Mouse (Mus musculus): ENCODE measurements around the gene Prrt2. TPM values are rescaled to one million over a fixed set of nuclear protein-coding genes. Genes with fewer than 3 reads are reported as not detected.

The Prrt2 gene
- polyA plus RNA-seq, 1 experiment: 3.5 TPM

GRCm38 (mm10) chr7:127025556-127026160 is 4.6 kb upstream of the Prrt2 start:
- Histone ChIP-seq H3K4me3 (ENCODE audit: low read depth, low read length) (peak overlapping the region; percentile 73), H3K36me3 (ENCODE audit: control insufficient read depth, insufficient read depth, low read length, poor library complexity, severe bottlenecking) (peaks cover 49% of the 10 kb centered on the region), H3K4me1 (ENCODE audit: control insufficient read depth, insufficient read depth, low read length) (no peaks in the 10 kb centered on the region), H3K9me3 (replicated peaks; ENCODE audit: control insufficient read depth, insufficient read depth, low read length, poor library complexity, severe bottlenecking) (no peaks in the 10 kb centered on the region), H3K27me3 (ENCODE audit: control insufficient read depth, insufficient read depth, low read length, poor library complexity, severe bottlenecking) (no peaks in the 10 kb centered on the region), H3K9ac (ENCODE audit: low read depth, poor library complexity, severe bottlenecking) (peak overlapping the region; percentile 92), H3K27ac (ENCODE audit: insufficient read depth, low read length) (peak overlapping the region; percentile 8; the same call in 1 of the 2 replicates)
- TF ChIP-seq EP300 (IDR thresholded peaks at IDR 0.05; ENCODE audit: insufficient read depth, low read depth, low read length) (no peak), CTCF (IDR thresholded peaks at IDR 0.05; ENCODE audit: low read depth, low read length) (no peak), POLR2A (IDR thresholded peaks at IDR 0.05; ENCODE audit: insufficient read depth, low read length) (no peak)

DNA sequence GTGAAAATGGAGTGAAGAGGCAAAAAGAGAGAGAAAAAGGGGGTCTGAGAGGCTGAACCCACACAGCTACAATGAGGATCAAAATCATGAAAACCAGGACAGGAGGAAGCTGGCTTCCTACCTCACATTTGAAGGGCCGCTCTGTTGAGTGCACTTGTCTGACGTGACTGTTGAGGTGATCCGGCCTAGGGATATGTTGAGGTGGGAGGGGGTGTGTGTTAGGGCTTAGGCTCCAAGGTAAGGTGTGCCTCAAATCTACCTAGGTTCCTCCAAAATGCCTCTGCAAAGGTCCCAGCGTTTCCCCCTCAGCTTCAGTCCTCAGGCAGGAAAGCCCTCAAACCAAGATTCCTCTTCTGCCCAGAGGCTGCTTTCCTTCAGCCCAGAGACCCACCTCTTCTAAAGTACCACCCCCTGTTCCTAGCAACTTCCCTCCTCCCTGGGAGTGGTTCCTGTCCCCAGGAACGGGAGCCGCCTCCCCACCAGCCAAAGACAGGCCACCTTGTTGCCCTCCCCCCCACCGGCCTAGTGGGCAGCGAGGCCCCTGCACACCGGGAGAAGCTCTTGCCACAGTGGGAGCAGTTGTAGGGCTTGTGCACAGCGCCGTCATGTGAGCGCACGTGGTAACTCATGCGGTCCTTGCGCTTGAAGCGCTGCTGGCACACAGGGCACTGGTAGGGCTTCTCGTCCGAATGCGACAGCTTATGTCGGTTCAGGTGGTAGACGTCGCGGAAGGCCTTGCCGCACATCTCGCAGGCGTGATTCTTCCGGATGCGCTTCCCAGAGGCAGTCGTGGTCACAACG is 3.9 kb upstream of the Prrt2 start:
- Histone ChIP-seq H3K4me1 (ENCODE audit: control insufficient read depth, insufficient read depth, low read length) (no peaks in the 10 kb centered on the region), H3K4me3 (ENCODE audit: low read depth, low read length) (peak overlapping the region; percentile 73), H3K9ac (ENCODE audit: low read depth, poor library complexity, severe bottlenecking) (peak overlapping the region; percentile 92), H3K27ac (ENCODE audit: insufficient read depth, low read length) (peak overlapping the region; percentile 8), H3K9me3 (replicated peaks; ENCODE audit: control insufficient read depth, insufficient read depth, low read length, poor library complexity, severe bottlenecking) (no peaks in the 10 kb centered on the region), H3K27me3 (ENCODE audit: control insufficient read depth, insufficient read depth, low read length, poor library complexity, severe bottlenecking) (no peaks in the 10 kb centered on the region), H3K36me3 (ENCODE audit: control insufficient read depth, insufficient read depth, low read length, poor library complexity, severe bottlenecking) (peaks cover 42% of the 10 kb centered on the region)
- TF ChIP-seq EP300 (IDR thresholded peaks at IDR 0.05; ENCODE audit: insufficient read depth, low read depth, low read length) (no peak), POLR2A (IDR thresholded peaks at IDR 0.05; ENCODE audit: insufficient read depth, low read length) (peak; percentile 62)

- peak overlapping the region; percentile 92 for H3K9ac ChIP-seq (ENCODE audit: low read depth, poor library complexity, severe bottlenecking)
- no peaks in the 10 kb centered on the region for H3K4me1 ChIP-seq (ENCODE audit: control insufficient read depth, insufficient read depth, low read length)
- H3K27me3 ChIP-seq (ENCODE audit: control insufficient read depth, insufficient read depth, low read length, poor library complexity, severe bottlenecking): no peaks in the 10 kb centered on the region
- peak overlapping the region; percentile 3 for H3K27ac ChIP-seq (ENCODE audit: insufficient read depth, low read length)
- H3K4me3 ChIP-seq (ENCODE audit: low read depth, low read length): peak overlapping the region; percentile 73
- TF ChIP-seq EP300 (IDR thresholded peaks at IDR 0.05; ENCODE audit: insufficient read depth, low read depth, low read length) (no peak), POLR2A (IDR thresholded peaks at IDR 0.05; ENCODE audit: insufficient read depth, low read length) (no peak), CTCF (IDR thresholded peaks at IDR 0.05; ENCODE audit: low read depth, low read length) (no peak)
- no peaks in the 10 kb centered on the region for H3K9me3 ChIP-seq (replicated peaks; ENCODE audit: control insufficient read depth, insufficient read depth, low read length, poor library complexity, severe bottlenecking)
- peaks cover 33% of the 10 kb centered on the region for H3K36me3 ChIP-seq (ENCODE audit: control insufficient read depth, insufficient read depth, low read length, poor library complexity, severe bottlenecking)
These were observed 3.1 kb upstream of the Prrt2 start for GRCm38 (mm10) chr7:127023896-127024690.

DNA sequence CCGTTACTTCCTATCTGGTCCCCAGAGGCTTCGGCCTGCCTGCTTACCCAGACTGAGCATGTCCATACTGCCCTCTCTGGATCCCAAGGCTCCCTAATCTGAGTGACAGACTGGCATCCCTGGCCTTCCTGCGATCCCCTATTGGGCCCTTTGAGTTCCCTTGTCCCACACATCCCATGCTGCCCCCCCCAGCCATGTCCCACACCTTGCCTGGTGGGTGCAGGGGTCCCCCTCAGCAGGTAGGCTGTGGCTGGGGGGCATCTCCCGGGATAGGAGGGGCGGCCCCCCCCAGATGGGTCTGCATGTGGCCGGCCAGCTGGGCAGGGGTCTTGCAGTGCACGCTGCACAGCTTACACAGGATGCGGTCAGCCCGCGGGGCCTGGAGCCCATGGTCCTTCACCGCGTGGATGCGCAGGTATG is 2.3 kb upstream of the Prrt2 start:
- peak overlapping the region; percentile 92 for H3K9ac ChIP-seq (ENCODE audit: low read depth, poor library complexity, severe bottlenecking)
- peak overlapping the region; percentile 73 for H3K4me3 ChIP-seq (ENCODE audit: low read depth, low read length)
- H3K27ac ChIP-seq (ENCODE audit: insufficient read depth, low read length): no peak overlapping the region
- H3K4me1 ChIP-seq (ENCODE audit: control insufficient read depth, insufficient read depth, low read length): no peaks in the 10 kb centered on the region
- no peaks in the 10 kb centered on the region for H3K27me3 ChIP-seq (ENCODE audit: control insufficient read depth, insufficient read depth, low read length, poor library complexity, severe bottlenecking)
- peaks cover 25% of the 10 kb centered on the region for H3K36me3 ChIP-seq (ENCODE audit: control insufficient read depth, insufficient read depth, low read length, poor library complexity, severe bottlenecking)
- no peaks in the 10 kb centered on the region for H3K9me3 ChIP-seq (replicated peaks; ENCODE audit: control insufficient read depth, insufficient read depth, low read length, poor library complexity, severe bottlenecking)
- no peak for TF ChIP-seq CTCF (IDR thresholded peaks at IDR 0.05; ENCODE audit: low read depth, low read length)
- no peak for TF ChIP-seq EP300 (IDR thresholded peaks at IDR 0.05; ENCODE audit: insufficient read depth, low read depth, low read length)
- no peak for TF ChIP-seq POLR2A (IDR thresholded peaks at IDR 0.05; ENCODE audit: insufficient read depth, low read length)

DNA sequence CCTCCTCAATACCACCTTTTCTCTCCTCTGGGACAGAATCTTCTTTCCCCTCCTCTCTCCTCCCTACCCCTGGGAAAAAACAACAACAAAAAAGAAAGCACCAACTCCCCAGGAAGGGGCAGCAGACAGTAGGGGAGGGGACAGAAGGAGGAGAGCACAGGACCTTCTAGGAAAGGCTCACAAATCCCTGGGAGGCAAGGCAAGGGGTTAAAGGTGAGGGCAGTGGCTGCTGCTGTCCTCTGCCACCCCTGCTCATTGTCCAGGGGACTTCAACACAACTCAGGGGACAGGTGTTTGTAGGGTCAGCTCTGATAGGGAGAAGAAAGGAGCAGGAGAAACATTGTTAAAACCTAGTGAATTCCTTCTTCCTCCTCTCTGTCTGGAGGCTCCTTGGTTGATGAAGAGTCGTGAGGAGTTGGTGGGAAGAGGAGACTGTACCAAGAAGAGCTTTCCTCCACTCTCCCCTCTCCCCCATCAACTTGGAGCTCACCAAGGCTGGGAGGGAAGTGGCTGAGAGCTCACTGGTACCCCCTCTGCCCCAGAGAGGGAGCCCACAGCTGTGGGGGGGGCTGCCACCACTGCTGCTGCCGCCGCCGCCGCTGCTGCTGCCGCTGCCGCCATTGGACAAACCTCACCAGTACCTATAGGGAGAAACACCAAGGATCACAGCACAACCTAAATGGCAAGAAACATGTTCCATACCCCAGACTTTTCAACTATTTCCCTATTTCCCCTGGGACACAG is 1.7 kb upstream of the Prrt2 start:
- Histone ChIP-seq H3K4me3 (ENCODE audit: low read depth, low read length) (peak overlapping the region; percentile 73), H3K9ac (ENCODE audit: low read depth, poor library complexity, severe bottlenecking) (peak overlapping the region; percentile 92), H3K4me1 (ENCODE audit: control insufficient read depth, insufficient read depth, low read length) (no peaks in the 10 kb centered on the region), H3K27me3 (ENCODE audit: control insufficient read depth, insufficient read depth, low read length, poor library complexity, severe bottlenecking) (no peaks in the 10 kb centered on the region), H3K36me3 (ENCODE audit: control insufficient read depth, insufficient read depth, low read length, poor library complexity, severe bottlenecking) (peaks cover 24% of the 10 kb centered on the region), H3K27ac (ENCODE audit: insufficient read depth, low read length) (peak overlapping the region; percentile 37), H3K9me3 (replicated peaks; ENCODE audit: control insufficient read depth, insufficient read depth, low read length, poor library complexity, severe bottlenecking) (no peaks in the 10 kb centered on the region)
- TF ChIP-seq CTCF (IDR thresholded peaks at IDR 0.05; ENCODE audit: low read depth, low read length) (no peak), EP300 (IDR thresholded peaks at IDR 0.05; ENCODE audit: insufficient read depth, low read depth, low read length) (no peak), POLR2A (IDR thresholded peaks at IDR 0.05; ENCODE audit: insufficient read depth, low read length) (no peak)
